Mouse (Mus musculus): Measurements from ENCODE around the gene App.

The App gene

GRCm38 (mm10) chr16:85127661-85128346 lies 45.8 kb downstream of the App start:
- in situ Hi-C loops (cut with MboI; ENCODE audit: low sequenced_read_pairs): no loop called here

DNA sequence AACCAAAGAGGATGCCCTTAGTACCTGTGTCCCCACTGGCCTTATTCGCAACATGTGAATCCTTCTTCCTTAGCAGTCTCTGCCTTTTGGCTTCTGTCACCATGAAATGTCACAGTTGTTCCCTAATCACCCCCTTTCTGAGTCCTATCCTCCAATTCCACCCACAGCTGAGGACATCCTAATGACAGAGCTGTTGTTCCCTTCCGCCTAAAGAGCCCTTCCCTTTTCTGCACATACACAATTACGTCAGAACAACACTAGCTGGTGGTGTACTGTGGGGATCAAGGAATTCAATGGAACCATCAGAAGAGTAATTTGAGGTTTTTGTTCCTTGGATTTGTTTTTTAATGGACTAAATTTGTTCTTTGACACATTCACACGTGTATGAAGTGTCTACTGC lies 48.9 kb downstream of the App start:
- in situ Hi-C loops (cut with MboI; ENCODE audit: low sequenced_read_pairs): no loop called here

GRCm38 (mm10) chr16:85121983-85122382 lies 51.6 kb downstream of the App start:
- in situ Hi-C loops (cut with MboI; ENCODE audit: low sequenced_read_pairs): no loop called here

DNA sequence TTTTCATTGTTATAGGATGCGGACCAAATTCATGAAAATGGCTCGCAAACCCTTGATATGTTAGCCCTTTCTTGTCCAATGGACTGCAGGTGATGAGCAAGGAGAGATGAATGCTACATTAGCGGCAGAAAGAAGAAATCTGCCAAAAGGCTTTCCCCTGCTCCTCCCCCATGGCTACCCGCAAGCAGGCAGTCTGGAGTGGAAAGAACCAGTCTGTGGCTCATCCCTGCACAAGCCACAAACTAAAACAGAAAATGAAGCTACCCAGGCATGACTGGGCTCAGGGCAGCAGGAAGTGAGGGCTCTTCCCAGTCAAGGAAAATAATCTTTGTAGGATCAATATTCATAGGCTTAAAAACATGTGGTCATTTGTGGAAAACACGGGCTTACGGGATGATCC lies 54.6 kb downstream of the App start:
- in situ Hi-C loops (cut with MboI; ENCODE audit: low sequenced_read_pairs): no loop called here

DNA sequence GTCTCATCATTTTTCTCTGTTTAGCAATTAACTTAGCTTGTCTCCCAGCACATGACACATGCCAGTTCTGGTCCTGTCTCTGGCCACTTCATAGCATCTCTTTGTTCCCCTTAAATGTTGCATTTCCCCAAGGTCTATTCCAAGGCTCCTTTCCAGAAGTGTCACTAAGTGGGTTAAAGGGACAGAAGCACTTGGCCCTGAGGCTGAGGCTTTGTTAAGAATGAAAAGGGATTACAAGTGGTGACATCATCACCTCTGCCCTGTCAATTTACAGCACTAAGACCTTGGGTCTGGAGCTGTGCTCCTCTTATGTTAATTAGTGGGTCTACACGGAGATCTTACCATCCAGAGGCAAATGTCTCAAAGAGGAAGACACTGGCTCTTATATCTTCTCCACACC lies 56.0 kb downstream of the App start:
- in situ Hi-C loops (cut with MboI; ENCODE audit: low sequenced_read_pairs): no loop called here

DNA sequence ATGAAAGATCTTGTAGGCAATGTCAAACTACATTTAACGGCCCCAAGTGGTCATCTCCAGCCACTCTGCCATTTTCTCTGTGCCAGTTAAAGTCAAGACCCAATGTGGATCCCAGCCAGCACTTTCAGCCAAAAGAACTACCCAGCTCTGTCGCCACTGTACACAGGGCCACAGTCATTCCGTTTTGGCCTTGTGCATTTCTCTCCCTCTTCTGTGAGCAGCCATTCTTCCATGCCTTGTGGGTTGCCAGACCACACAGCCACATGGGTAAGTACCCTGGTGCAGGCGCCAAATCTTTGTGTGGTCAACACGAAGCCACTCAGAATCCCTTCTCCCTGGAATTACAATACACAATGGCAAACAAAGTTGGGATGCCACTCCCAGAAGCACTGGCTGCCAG lies 57.7 kb downstream of the App start:
- in situ Hi-C loops (cut with MboI; ENCODE audit: low sequenced_read_pairs): no loop called here

- in situ Hi-C loops (cut with MboI; ENCODE audit: low sequenced_read_pairs): no loop called here
Observed at GRCm38 (mm10) chr16:85114742-85115141, 58.8 kb downstream of the App start.

GRCm38 (mm10) chr16:85113941-85114340 lies 59.6 kb downstream of the App start:
- in situ Hi-C loops (cut with MboI; ENCODE audit: low sequenced_read_pairs): no loop called here

- in situ Hi-C loops (cut with MboI; ENCODE audit: low sequenced_read_pairs): no loop called here
Observed at GRCm38 (mm10) chr16:85112254-85112653, 61.3 kb downstream of the App start.

DNA sequence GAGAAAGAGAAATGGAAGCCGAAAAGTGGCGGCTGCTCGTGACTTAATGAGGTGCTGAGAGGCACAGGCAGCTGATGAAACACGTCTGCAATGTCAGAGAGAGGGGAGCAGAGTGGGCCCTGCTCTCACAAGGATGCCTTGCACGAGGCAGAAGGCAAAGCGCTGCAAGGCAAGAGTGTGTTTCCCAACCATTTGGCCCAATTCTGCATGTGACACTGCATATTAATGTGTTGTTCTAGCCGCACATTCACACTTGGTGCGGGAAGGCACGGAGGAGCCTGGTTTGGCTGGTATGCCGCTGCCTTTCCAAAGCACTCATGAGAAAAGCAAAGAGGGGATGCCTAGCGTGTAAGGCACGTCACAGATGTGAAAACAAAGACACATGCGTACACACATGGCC lies 63.1 kb downstream of the App start:
- in situ Hi-C loops (cut with MboI; ENCODE audit: low sequenced_read_pairs): no loop called here

GRCm38 (mm10) chr16:85108486-85108885 lies 65.1 kb downstream of the App start:
- in situ Hi-C loops (cut with MboI; ENCODE audit: low sequenced_read_pairs): no loop called here

- in situ Hi-C loops (cut with MboI; ENCODE audit: low sequenced_read_pairs): no loop called here
Observed at GRCm38 (mm10) chr16:85106644-85107323, 66.8 kb downstream of the App start.

DNA sequence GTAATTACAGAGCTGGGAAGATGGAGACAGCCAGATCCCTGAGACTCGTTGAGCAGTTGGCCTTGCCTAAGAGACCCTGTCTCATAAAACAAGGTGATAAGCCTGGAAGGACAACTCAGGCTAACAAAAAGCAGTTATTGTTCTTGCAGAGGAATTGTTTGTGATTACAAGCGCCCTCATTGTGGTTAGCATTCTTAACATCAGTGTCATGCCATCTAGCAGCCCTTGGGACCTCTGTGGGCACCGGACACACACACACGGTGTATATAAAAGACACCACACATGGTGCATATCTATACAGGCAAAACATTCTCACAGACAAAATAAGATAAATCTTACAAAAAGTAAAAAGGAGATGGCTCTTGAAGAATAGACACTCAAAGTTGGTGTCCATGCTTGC lies 68.0 kb downstream of the App start:
- in situ Hi-C loops (cut with MboI; ENCODE audit: low sequenced_read_pairs): no loop called here

- in situ Hi-C loops (cut with MboI; ENCODE audit: low sequenced_read_pairs): no loop called here
Observed at GRCm38 (mm10) chr16:85103116-85103787, 70.3 kb downstream of the App start.

GRCm38 (mm10) chr16:85101544-85101943 lies 72.0 kb downstream of the App start:
- in situ Hi-C loops (cut with MboI; ENCODE audit: low sequenced_read_pairs): no loop called here

DNA sequence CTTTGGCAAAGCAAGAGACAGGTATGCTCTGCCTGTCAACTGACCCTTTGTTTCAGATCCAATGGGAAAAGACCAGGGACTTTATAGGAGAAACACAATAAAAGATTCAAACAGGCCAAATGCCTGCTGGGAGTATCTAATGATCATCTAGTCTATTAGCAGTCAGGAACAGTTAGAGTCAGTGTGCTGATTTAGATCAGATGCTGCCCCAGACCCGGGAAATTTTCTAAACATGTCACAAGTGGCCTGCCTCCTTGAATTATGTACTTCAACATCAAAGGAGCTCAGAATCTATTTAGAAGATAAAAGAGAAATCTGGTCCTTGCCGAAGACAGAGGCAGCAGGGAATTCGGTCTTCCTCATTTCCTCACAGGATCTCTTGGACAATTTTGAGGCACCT lies 72.8 kb downstream of the App start:
- in situ Hi-C loops (cut with MboI; ENCODE audit: low sequenced_read_pairs): no loop called here

DNA sequence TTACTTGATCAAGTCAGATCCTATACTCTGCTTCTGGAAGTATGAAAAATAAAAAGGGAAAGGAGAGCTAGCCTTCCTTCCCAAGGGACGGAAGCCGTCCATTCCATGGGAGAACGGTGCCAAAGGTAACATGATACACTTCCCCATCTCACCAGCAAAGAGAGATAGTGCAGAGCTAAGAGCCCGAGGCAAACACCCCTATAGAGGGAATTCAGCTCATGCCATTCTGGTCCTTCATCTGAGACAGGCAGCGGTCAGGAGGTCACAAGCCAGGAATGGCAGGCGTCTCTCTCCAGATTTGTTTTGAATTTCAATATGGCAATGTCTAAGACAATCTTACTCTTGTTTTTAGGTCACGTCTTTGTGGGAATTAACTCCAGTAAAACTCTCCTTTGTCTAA lies 74.1 kb downstream of the App start:
- in situ Hi-C loops (cut with MboI; ENCODE audit: low sequenced_read_pairs): no loop called here

GRCm38 (mm10) chr16:85099044-85099443 lies 74.5 kb downstream of the App start:
- in situ Hi-C loops (cut with MboI; ENCODE audit: low sequenced_read_pairs): no loop called here

- in situ Hi-C loops (cut with MboI; ENCODE audit: low sequenced_read_pairs): no loop called here
Observed at GRCm38 (mm10) chr16:85096396-85096795, 77.2 kb downstream of the App start.

DNA sequence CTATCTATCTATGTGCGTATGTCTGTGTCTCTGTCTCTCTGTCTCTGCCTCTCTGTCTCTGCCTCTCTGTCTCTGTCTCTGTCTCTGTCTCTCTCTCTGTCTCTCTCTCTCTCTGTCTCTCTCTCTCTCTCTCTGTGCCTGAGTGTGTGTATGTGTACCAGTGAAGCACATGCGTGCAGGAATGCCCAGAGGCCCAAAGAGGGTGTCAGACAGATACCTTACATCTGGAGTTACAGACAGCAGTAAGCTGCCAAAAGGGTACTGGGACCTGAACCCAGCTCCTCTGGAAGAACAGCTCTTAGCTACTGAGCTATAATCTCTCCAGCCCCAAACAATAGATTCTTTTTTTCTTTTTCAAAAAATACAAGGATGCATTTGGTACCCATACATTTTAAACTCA lies 77.6 kb downstream of the App start:
- in situ Hi-C loops (cut with MboI; ENCODE audit: low sequenced_read_pairs): no loop called here

GRCm38 (mm10) chr16:85092644-85093091 lies 80.9 kb downstream of the App start:
- in situ Hi-C loops (cut with MboI; ENCODE audit: low sequenced_read_pairs): no loop called here

GRCm38 (mm10) chr16:85092183-85092582 lies 81.4 kb downstream of the App start:
- in situ Hi-C loops (cut with MboI; ENCODE audit: low sequenced_read_pairs): no loop called here

All from CH12F3 (cell line).